Mouse (Mus musculus) heart, embryonic 11.5 days (tissue): ENCODE results near the gene Ppfibp1. TPM values are rescaled to one million over a fixed set of nuclear protein-coding genes. Genes with fewer than 3 reads are reported as not detected.

Experiments used
- ATAC-seq: fragments of 200-750 bp; cut with Nextera tagmentation; replicated peaks from 2 replicates; pipeline ENCODE4 v1.8.0; 2017; ENCODE audit warnings: moderate library complexity; ENCODE audit not compliant: insufficient number of reproducible peaks, low FRiP score, low TSS enrichment
- H3K27ac ChIP-seq: fragments of 300-500 bp; sonication (generic); 2 replicates; pipeline ENCODE4 v1.5.1; 2014; ENCODE audit warnings: mild to moderate bottlenecking, low read depth, low read length
- H3K27me3 ChIP-seq: fragments of 300-500 bp; sonication (generic); 2 replicates; pipeline ENCODE4 v1.6.1; 2014; ENCODE audit warnings: mild to moderate bottlenecking, low read length, mixed read lengths; ENCODE audit not compliant: control insufficient read depth, insufficient read depth
- H3K36me3 ChIP-seq: fragments of 300-500 bp; sonication (generic); 2 replicates; pipeline ENCODE4 v1.6.1; 2014; ENCODE audit warnings: mild to moderate bottlenecking, low read length, moderate library complexity, mixed read lengths; ENCODE audit not compliant: control insufficient read depth, insufficient read depth
- H3K4me1 ChIP-seq: fragments of 300-500 bp; sonication (generic); 2 replicates; pipeline ENCODE4 v1.6.1; 2014; ENCODE audit warnings: low read length; ENCODE audit not compliant: control insufficient read depth, insufficient read depth
- H3K4me2 ChIP-seq: fragments of 300-500 bp; sonication (generic); 2 replicates; pipeline ENCODE4 v1.6.1; 2014; ENCODE audit warnings: mild to moderate bottlenecking, moderate library complexity
- H3K4me3 ChIP-seq: fragments of 300-500 bp; sonication (generic); 2 replicates; pipeline ENCODE4 v1.5.1; 2014; ENCODE audit warnings: low read depth, low read length
- H3K9ac ChIP-seq: fragments of 300-500 bp; sonication (generic); 2 replicates; pipeline ENCODE4 v1.6.1; 2014; ENCODE audit warnings: mild to moderate bottlenecking, low read depth, low read length, moderate library complexity
- H3K9me3 ChIP-seq: fragments of 300-500 bp; sonication (generic); replicated peaks from 2 replicates; pipeline ENCODE4 v1.6.1; 2016; ENCODE audit warnings: low read length; ENCODE audit not compliant: control insufficient read depth
- WGBS: fragments of 180-500 bp; shearing (Covaris S2); extraction: QIAGEN DNeasy Blood & Tissue Kit; methylation state at CpG from one replicate; pipeline ENCODE4 v1.1.7; 2014; ENCODE audit not compliant: insufficient replicate concordance; 5-methylcytosine and 5-hydroxymethylcytosine counted together
- polyA plus RNA-seq: library from polyadenylated mRNA; unstranded; fragments of >200 nt; fragmentation: Nextera tagmentation; extraction: Ambion mirVana; gene quantifications from 2 replicates; pipeline ENCODE4 v1.2.1, GENCODE M21; 2014

The Ppfibp1 gene
- polyA plus RNA-seq = 78.0 and 86.2 TPM in 2 replicates

DNA sequence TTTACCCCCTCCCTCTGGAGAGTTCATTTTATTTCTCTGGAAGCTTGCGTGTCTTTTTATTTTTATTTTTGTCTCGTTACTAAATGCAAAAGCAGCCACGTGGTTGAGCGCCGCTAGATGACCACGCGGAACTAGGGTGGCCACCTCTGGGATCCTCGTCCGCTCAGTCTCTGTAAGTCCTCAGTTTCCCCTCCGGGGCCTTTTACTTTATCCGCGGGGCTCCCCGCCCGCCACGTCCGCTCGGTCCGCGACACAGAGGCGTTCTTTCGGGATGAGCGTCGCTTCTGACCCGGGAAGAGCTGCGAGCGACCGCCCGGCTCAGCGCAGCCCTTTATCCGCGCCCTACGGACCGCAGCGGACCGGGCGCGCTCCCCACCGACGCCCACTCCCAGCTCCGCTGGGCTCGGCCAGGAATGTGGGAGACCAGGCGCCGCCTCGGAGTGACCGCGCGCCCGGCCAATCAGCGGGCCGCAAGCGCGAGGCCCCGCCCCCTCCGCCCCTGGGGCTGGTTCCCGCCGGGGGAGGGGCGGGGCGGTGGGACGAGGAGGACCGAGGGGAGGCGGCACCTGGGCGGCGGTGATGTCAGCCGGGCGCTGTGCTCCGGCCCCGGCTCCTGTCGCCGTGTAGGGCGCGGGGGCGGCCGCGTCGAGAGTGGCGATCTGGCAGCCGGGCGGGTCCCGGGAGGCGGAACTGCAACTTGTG, at the start of gene Ppfibp1:
Ppfibp1 (plus strand) TSS at position 530 of the 702 bp plus-strand sequence.
- H3K27me3 ChIP-seq = no peaks in the 10 kb centered on the region
- peak within 1 kb of the TSS; percentile 94 for H3K9ac ChIP-seq
- no peaks in the 10 kb centered on the region for H3K36me3 ChIP-seq
- WGBS = under 1% methylated on average over 75 of the region's 80 CpGs
- peak within 1 kb of the TSS; percentile 89 for H3K27ac ChIP-seq
- H3K4me2 ChIP-seq = peak within 1 kb of the TSS; percentile 86
- ATAC-seq = peak; percentile 96
- no peaks in the 10 kb centered on the region for H3K9me3 ChIP-seq
- peaks cover 45% of the 10 kb centered on the region for H3K4me1 ChIP-seq
- peak within 1 kb of the TSS; percentile 89 for H3K4me3 ChIP-seq

DNA sequence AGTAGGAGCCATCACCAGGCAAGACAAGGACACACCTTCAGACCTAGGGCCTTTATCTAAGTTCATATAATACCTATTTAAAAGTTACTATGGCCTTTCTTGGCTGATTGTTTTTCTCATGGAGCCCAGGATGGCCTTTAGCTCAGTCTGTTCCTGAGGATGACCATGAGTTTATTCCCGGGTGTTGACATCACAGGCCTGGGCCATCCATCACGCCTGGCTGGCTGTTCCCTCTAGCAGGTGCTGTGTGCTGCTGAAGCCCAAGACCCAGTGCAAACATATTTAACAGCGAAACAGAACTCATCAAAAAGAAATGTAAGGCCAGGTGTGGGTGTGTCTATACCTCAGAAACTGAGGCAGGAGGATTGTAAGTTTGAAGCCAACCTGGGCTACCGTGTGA, 49.4 kb upstream of the Ppfibp1 start:
- Histone ChIP-seq H3K27me3 (no peaks in the 10 kb centered on the region), H3K27ac (no peak overlapping the region), H3K36me3 (no peaks in the 10 kb centered on the region), H3K4me2 (no peak overlapping the region), H3K9me3 (no peaks in the 10 kb centered on the region), H3K4me1 (peaks cover 17% of the 10 kb centered on the region), H3K4me3 (no peak overlapping the region), H3K9ac (no peak overlapping the region)
- WGBS = 79% methylated on average over 4 of the region's 4 CpGs
- no peak for ATAC-seq

- H3K36me3 ChIP-seq = no peaks in the 10 kb centered on the region
- H3K9me3 ChIP-seq = no peaks in the 10 kb centered on the region
- H3K4me1 ChIP-seq = peaks cover 9% of the 10 kb centered on the region
- H3K4me3 ChIP-seq = no peak overlapping the region
- H3K9ac ChIP-seq = no peak overlapping the region
- 39% methylated on average over 6 of the region's 6 CpGs for WGBS
- ATAC-seq = peak; percentile 19; the same call in 1 of the 2 replicates
- no peak overlapping the region for H3K4me2 ChIP-seq
- H3K27ac ChIP-seq = no peak overlapping the region
- no peaks in the 10 kb centered on the region for H3K27me3 ChIP-seq
Measured at GRCm38 (mm10) chr6:146844867-146845266, 43.4 kb upstream of the Ppfibp1 start.

GRCm38 (mm10) chr6:146845347-146845746, 42.9 kb upstream of the Ppfibp1 start:
- Histone ChIP-seq H3K4me1 (peaks cover 9% of the 10 kb centered on the region), H3K36me3 (no peaks in the 10 kb centered on the region), H3K4me3 (no peak overlapping the region), H3K27ac (no peak overlapping the region), H3K9me3 (no peaks in the 10 kb centered on the region), H3K27me3 (no peaks in the 10 kb centered on the region), H3K4me2 (no peak overlapping the region), H3K9ac (no peak overlapping the region)
- 72% methylated on average over 5 of the region's 5 CpGs for WGBS
- no peak for ATAC-seq

- ATAC-seq = no peak
- H3K9ac ChIP-seq = no peak overlapping the region
Measured at GRCm38 (mm10) chr6:146845961-146846750, 42.1 kb upstream of the Ppfibp1 start.

DNA sequence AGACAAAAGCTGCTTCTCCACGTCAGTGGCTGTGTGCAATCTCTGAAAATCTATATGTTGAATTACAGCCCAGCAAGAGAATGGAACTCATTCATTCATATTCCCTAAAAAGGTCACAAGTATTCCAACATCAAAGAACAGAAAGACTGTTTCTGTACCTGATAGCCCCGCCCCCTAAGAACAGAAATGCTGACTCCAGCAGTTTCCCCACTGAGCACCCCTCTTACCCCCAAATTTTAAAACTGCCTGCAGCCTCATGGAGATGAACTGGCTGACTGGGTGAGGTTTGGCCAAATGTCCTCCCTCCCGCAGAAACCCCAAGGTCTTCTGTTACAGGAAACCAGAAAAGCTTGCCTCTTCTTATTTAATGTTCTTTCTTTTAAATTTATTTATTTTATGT, 40.9 kb upstream of the Ppfibp1 start:
- WGBS = 78% methylated on average over 3 of the region's 3 CpGs

More at GRCm38 (mm10) chr6:146845961-146846750, 42.1 kb upstream of the Ppfibp1 start:
- no peak overlapping the region for H3K4me2 ChIP-seq
- no peak overlapping the region for H3K27ac ChIP-seq
- H3K4me3 ChIP-seq = no peak overlapping the region
- no peaks in the 10 kb centered on the region for H3K36me3 ChIP-seq
- H3K9me3 ChIP-seq = no peaks in the 10 kb centered on the region
- H3K4me1 ChIP-seq = peaks cover 9% of the 10 kb centered on the region
- no peaks in the 10 kb centered on the region for H3K27me3 ChIP-seq
- WGBS = 52% methylated on average over 15 of the region's 15 CpGs

DNA sequence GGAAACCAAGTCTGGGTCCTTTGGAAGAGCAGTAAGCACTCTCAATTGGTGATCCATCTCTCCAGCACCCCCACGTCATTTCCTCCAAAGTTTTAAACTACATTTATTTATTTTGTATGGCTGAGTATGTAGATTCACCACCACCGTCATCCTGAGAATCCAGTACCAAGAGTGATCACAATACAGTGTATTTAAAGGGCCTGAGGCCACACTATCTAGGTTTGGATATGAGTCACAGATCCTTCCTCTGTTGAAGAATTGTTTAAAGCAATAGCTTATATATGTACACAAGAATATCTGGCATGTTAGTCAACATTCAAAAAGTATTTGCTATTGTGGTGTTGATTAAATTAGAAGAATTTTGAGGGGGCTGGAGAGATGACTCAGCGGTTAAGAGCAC, 40.0 kb upstream of the Ppfibp1 start:
- H3K27ac ChIP-seq = no peak overlapping the region
- no peaks in the 10 kb centered on the region for H3K27me3 ChIP-seq
- no peak overlapping the region for H3K4me2 ChIP-seq
- peaks cover 13% of the 10 kb centered on the region for H3K4me1 ChIP-seq
- H3K9ac ChIP-seq = no peak overlapping the region
- H3K4me3 ChIP-seq = no peak overlapping the region
- no peaks in the 10 kb centered on the region for H3K9me3 ChIP-seq
- WGBS = 79% methylated on average over 3 of the region's 3 CpGs
- no peak for ATAC-seq
- no peaks in the 10 kb centered on the region for H3K36me3 ChIP-seq

More for the DNA sequence above, 40.9 kb upstream of the Ppfibp1 start:
- Histone ChIP-seq H3K4me2 (no peak overlapping the region), H3K27ac (no peak overlapping the region), H3K9me3 (no peaks in the 10 kb centered on the region), H3K4me1 (peaks cover 11% of the 10 kb centered on the region), H3K36me3 (no peaks in the 10 kb centered on the region), H3K9ac (no peak overlapping the region), H3K4me3 (no peak overlapping the region), H3K27me3 (no peaks in the 10 kb centered on the region)
- ATAC-seq = no peak

GRCm38 (mm10) chr6:146850050-146850449, 38.2 kb upstream of the Ppfibp1 start, which contains the start of gene Smco2:
Smco2 (plus strand) TSS chr6:146850104.
- no peak within 1 kb of the TSS for H3K9ac ChIP-seq
- H3K9me3 ChIP-seq = no peaks in the 10 kb centered on the region
- 68% methylated on average over 4 of the region's 4 CpGs for WGBS
- no peak within 1 kb of the TSS for H3K4me2 ChIP-seq
- no peak within 1 kb of the TSS for H3K27ac ChIP-seq
- H3K36me3 ChIP-seq = no peaks in the 10 kb centered on the region
- no peak within 1 kb of the TSS for H3K4me3 ChIP-seq
- ATAC-seq = no peak
- H3K27me3 ChIP-seq = no peaks in the 10 kb centered on the region
- peaks cover 13% of the 10 kb centered on the region; the same call in 1 of the 2 replicates for H3K4me1 ChIP-seq
